10 mouse cellular contexts compared by ENCODE assay signal in the genomic region with DNA sequence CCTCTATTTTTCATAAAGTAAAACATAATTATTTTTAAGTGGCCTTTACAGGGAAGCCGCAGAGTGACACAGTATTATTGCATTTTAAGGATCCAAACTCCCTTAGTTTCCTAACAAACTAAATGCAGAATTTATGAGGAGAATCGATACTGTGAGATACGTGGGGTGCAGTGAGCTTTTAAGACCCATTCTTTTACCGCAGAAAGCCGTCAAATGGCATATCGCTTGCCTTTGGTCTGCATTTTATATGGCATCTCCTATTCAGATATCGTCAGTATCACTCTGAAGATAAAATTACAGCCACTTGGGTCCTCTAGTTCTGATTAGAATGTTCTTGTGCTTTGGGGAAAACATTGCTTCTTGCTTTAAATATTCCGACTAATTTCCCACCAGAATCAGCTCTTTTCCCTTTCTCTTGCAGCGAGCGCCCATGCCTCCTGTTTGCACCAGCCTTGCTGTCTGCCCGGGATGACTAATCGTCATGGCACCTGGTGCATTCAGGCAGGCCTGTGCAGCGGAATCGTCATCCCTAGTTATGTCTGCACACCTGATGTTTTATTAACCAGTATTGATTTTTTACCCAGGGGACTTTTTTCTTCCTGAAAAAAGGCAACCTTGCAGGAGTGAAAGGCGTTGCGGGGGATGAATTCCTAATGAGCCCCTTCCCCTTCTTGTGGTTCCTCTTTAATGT. TPM values are rescaled to one million over a fixed set of nuclear protein-coding genes. Genes with fewer than 3 reads are reported as not detected.
DNase-seq lines count a peak whose midpoint lies in the region; ATAC-seq lines count a peak whose summit lies in the region.
"Had no signal": no experiment of that assay in that cellular context is flagged by ENCODE, and none has a peak within 500 bp of the region (broad histone marks: within the 10 kb centered on the region; RNA-seq: fewer than 3 reads in every experiment).

No protein-coding gene starts in this region.

- H3K27me3 ChIP-seq in forebrain, embryonic 13.5 days: no peaks in the 10 kb centered on the region
- H3K27me3 ChIP-seq in forebrain, embryonic 11.5 days (ENCODE audit: control insufficient read depth, insufficient read depth, low read length): no peaks in the 10 kb centered on the region
- H3K27me3 ChIP-seq: limb, embryonic 15.5 days had no signal

- H3K4me2 ChIP-seq in forebrain, embryonic 13.5 days: no peak overlapping the region
- H3K4me2 ChIP-seq in forebrain, embryonic 11.5 days (ENCODE audit: low read depth, low read length, severe bottlenecking): no peak overlapping the region
- H3K4me2 ChIP-seq: limb, embryonic 15.5 days had no signal

- no peak for DNase-seq in forebrain, embryonic 11.5 days (ENCODE audit: low spot score)
- peak; percentile 13 to 69 for DNase-seq in frontal cortex, adult 2 months (ENCODE audit: extremely low spot score in 1 of 2, low spot score in 1 of 2)
- peak; percentile 55 to 60 for DNase-seq in layer of hippocampus, postnatal 36 days
- DNase-seq in retina, postnatal 1 day: peak; percentile 69
- DNase-seq in thymus, postnatal 10 days (ENCODE audit: low spot score in 2 of 2): no peak
- DNase-seq in gastrocnemius, postnatal 36 days: no peak
- DNase-seq: adrenal gland, adult 8-10 months had no signal

- intact Hi-C loops in gastrocnemius, postnatal 36 days (cut with DNase I): no loop called here

- no peak overlapping the region for H3K9ac ChIP-seq in forebrain, embryonic 13.5 days
- H3K9ac ChIP-seq in forebrain, embryonic 11.5 days (ENCODE audit: low read length): no peak overlapping the region
- H3K9ac ChIP-seq: limb, embryonic 15.5 days had no signal

- peak; percentile 66; the same call in 1 of the 2 replicates for ATAC-seq in forebrain, embryonic 13.5 days
- ATAC-seq in forebrain, embryonic 11.5 days (replicated peaks; ENCODE audit: low FRiP score): no peak
- no peak for ATAC-seq in CD4-positive, CD25-positive, alpha-beta regulatory T cell, adult 4 months

- peak overlapping the region; percentile 55 for H3K27ac ChIP-seq in forebrain, embryonic 13.5 days
- no peak overlapping the region for H3K27ac ChIP-seq in forebrain, embryonic 11.5 days (ENCODE audit: low read depth, low read length)
- H3K27ac ChIP-seq: limb, embryonic 15.5 days had no signal

- no peaks in the 10 kb centered on the region for H3K4me1 ChIP-seq in forebrain, embryonic 13.5 days
- no peaks in the 10 kb centered on the region for H3K4me1 ChIP-seq in forebrain, embryonic 11.5 days (replicated peaks; ENCODE audit: control insufficient read depth, insufficient read depth, low read length)
- H3K4me1 ChIP-seq: limb, embryonic 15.5 days had no signal

- peaks cover 6% of the 10 kb centered on the region; the same call in 1 of the 2 replicates for H3K9me3 ChIP-seq in forebrain, embryonic 13.5 days (replicated peaks)
- H3K9me3 ChIP-seq in forebrain, embryonic 11.5 days (ENCODE audit: control insufficient read depth, low read length): no peaks in the 10 kb centered on the region; the same call in 1 of the 2 replicates
- H3K9me3 ChIP-seq: limb, embryonic 15.5 days had no signal

- H3K4me3 ChIP-seq in forebrain, embryonic 13.5 days: no peak overlapping the region
- no peak overlapping the region for H3K4me3 ChIP-seq in forebrain, embryonic 11.5 days (ENCODE audit: low read depth, low read length)
- H3K4me3 ChIP-seq: limb, embryonic 15.5 days had no signal

- 80% methylated on average over 16 of the region's 16 CpGs for WGBS in forebrain, embryonic 13.5 days
- WGBS in forebrain, embryonic 11.5 days: 89% methylated on average over 16 of the region's 16 CpGs

- peaks cover 27% of the 10 kb centered on the region for H3K36me3 ChIP-seq in forebrain, embryonic 13.5 days (ENCODE audit: poor library complexity, severe bottlenecking)
- peaks cover 7% of the 10 kb centered on the region; the same call in 1 of the 2 replicates for H3K36me3 ChIP-seq in forebrain, embryonic 11.5 days (ENCODE audit: control insufficient read depth, insufficient read depth, low read length)

RNA-seq across cellular contexts. Expression of a gene that starts 26.6 kb away (rescaled TPM):
- 90.3 and 100 TPM in 2 replicates for polyA plus RNA-seq in forebrain, embryonic 13.5 days (2015; fragmentation: Nextera tagmentation; extraction: Ambion mirVana)
- polyA plus RNA-seq in forebrain, embryonic 11.5 days (2014; fragmentation: Nextera tagmentation; extraction: Ambion mirVana): 82.1 and 89.3 TPM in 2 replicates
- 115 and 122 TPM in 2 replicates for polyA plus RNA-seq in frontal cortex, adult 2 months (2012; rRNA removed)
- 100 to 1,000 TPM; 145 to 155 TPM for total RNA-seq in layer of hippocampus, postnatal 36 days (2021)
- 100 to 1,000 TPM in 1 of 2 experiments, 10 to 100 TPM in 1; 93.9 to 114 TPM for polyA plus RNA-seq in CD4-positive, CD25-positive, alpha-beta regulatory T cell, adult 4 months (2017; shearing (Covaris generic))
- total RNA-seq in gastrocnemius, postnatal 36 days (2021): 10 to 100 TPM; 30.3 to 33.4 TPM

Comparison
In these comparisons a context has a peak if more than half of its experiments do, and no peak if none do; other contexts are left out.
1. DNase-seq: peak in frontal cortex, adult 2 months (2 of 2), layer of hippocampus, postnatal 36 days (2 of 2) and retina, postnatal 1 day (single experiment); none in forebrain, embryonic 11.5 days (single experiment), thymus, postnatal 10 days (0 of 2) and gastrocnemius, postnatal 36 days (0 of 2).